Mouse (Mus musculus): ENCODE results near the gene Dnm3.
A peak's percentile ranks its signal among the peaks of the same experiment; 100 is the strongest.

Gene Dnm3

GRCm38 (mm10) chr1:162477246-162478209, at the start of gene Dnm3:
TSS of gene Dnm3 (minus strand) at chr1:162478034.
- peak; percentile 61 for DNase-seq (ENCODE audit: extremely low spot score, low read depth, low spot score)

GRCm38 (mm10) chr1:162515116-162515515, 37.3 kb upstream of the Dnm3 start:
- DNase-seq (ENCODE audit: extremely low spot score, low read depth, low spot score): no peak

GRCm38 (mm10) chr1:162510013-162510356, 32.2 kb upstream of the Dnm3 start:
- DNase-seq (ENCODE audit: extremely low spot score, low read depth, low spot score): no peak

GRCm38 (mm10) chr1:162509329-162510012, 31.6 kb upstream of the Dnm3 start:
- DNase-seq (ENCODE audit: extremely low spot score, low read depth, low spot score): no peak

- DNase-seq (ENCODE audit: extremely low spot score, low read depth, low spot score): no peak
Observed at GRCm38 (mm10) chr1:162508211-162509005, 30.6 kb upstream of the Dnm3 start.

DNA sequence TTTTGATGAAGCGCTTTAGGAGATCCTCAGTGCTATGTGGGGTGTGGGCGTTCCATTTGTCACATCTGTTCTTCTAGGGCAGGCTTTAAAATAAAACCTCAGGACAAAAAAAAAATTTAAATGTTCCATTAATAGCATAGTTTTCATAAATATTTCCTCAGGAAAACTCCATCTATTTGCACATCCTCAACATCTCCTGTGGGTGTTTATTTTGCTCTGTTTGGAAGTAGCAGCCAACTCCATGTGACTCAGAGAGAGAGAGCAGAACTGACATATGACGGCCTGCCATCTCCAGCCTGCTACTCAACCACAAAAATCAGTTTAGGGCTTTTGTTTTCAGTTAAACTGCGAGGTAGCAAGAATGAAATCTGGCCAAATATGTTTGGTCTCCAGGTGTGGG, 28.7 kb upstream of the Dnm3 start:
- DNase-seq (ENCODE audit: extremely low spot score, low read depth, low spot score): no peak

DNA sequence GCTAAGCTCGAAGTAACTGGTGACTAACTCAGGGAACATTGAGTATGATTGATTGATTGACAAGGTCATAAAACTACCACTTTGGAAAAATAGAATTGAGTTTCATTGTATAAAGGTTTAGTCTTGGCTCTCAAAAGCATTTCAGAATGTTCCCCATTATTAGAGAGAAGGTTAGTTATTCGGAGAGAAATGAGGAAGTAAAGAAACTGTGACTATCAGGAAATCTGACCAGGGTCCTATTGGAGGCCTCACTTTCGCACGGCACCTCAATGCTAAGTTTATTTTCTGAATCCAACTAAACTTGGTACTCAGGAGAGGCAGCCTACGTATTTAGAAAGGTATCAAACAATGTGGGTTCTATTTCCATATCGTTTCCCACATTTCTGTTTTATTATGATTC, 27.8 kb upstream of the Dnm3 start:
- no peak for DNase-seq (ENCODE audit: extremely low spot score, low read depth, low spot score)

DNA sequence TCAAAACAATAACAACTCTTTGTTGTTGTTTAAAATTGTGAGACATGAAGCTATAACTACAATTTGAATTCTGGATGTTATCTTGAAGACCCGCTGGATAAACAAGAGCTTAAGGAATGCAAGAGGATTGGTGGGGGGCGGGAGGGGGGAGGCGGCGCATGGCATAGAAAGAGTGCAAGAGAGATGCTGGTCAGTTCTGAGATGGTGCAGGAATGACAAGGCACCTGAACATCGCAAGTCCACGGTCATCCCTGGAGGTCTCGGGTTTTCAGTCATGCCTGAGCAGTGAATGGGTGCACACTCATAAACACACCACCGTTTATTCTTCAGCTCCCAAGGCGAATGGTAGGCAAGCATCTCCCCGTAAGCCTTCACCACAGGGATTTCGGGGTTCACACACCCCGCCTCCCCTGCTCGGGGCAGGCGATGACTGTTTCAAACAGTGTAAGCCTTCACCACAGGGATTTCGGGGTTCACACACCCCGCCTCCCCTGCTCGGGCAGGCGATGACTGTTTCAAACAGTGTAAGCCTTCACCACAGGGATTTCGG, 1.2 kb downstream of the Dnm3 start:
- DNase-seq (ENCODE audit: extremely low spot score, low read depth, low spot score): no peak

DNA sequence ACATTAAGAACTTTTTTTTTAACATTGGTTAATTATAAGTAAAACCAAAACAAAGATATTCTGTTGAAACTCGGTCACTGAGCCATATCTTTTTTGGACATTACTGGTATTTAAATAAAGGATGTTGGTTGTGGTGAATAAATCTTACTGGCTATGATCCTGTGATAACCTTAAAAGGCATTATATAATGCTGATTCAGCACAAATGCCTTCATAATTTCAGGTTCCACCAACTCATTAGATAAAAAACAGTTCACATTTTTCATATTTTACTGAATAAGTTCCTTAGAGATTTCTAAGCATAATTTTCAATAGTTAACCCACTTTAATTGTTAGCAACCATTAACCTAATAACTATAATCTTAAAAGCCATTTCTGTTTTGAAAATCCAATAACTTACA, 4.9 kb downstream of the Dnm3 start:
- no peak for DNase-seq (ENCODE audit: extremely low spot score, low read depth, low spot score)

- no peak for DNase-seq (ENCODE audit: extremely low spot score, low read depth, low spot score)
Observed at GRCm38 (mm10) chr1:162471089-162471488, 6.7 kb downstream of the Dnm3 start.

- no peak for DNase-seq (ENCODE audit: extremely low spot score, low read depth, low spot score)
Observed at GRCm38 (mm10) chr1:162469752-162470280, 8.0 kb downstream of the Dnm3 start.

- DNase-seq (ENCODE audit: extremely low spot score, low read depth, low spot score): no peak
Observed at GRCm38 (mm10) chr1:162463676-162464075, 14.2 kb downstream of the Dnm3 start.

DNA sequence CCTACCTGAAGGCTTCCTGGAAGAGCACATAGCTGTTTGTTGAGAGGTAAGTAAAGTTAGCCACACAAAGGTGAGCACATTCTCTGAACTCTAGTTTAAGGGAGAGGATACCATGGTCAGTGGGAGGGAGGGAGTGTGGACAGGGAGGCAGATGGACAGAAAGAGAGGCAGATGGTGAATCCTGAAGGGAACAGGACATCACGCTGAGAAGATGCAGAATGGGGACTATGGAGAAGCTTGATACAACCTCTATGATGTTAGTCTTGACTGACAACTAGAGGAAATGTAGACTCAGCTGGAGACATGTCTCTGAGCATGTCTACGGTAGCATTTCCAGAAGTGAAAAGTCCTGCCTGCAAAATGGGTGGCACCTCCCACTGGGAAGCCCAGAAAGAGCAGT, 19.1 kb downstream of the Dnm3 start:
- no peak for DNase-seq (ENCODE audit: extremely low spot score, low read depth, low spot score)

DNA sequence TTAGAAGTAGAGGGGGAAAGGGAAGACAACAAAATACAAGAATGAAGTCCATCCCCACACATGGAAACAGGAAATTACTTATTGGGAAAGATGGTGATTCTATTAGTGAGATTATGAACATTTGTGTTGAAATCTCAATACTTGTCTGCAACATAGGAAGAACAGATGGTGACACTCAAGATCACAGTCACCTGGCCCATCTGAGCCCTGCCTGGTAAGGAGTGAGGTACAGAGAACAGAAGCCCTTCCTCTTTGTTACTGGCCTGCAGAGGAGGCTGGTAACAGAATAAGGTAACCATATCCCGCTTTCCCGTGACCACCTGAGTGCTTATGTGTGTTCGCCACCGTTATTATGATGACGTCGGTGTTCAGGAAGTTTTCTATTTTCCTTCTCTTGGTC, 21.0 kb downstream of the Dnm3 start:
- DNase-seq (ENCODE audit: extremely low spot score, low read depth, low spot score): no peak

DNA sequence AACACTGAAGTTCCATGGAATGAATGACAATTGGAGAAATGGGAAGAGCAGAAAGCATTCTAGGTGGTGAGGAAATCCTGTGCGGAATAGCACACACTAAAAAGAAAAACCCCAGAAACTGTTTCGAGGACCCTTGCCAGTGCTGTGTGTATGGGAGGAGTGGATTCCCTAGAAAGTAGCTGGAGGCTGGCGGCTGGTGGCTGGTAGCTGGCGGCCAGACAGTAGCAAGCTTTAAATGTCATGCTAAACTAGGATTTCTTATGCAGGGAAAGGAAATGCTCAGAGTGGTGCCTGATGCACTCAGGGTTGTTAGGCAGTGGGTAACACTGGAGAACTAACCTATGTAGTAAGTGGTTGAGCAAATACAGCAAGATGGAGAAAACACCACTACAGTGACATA, 21.4 kb downstream of the Dnm3 start:
- no peak for DNase-seq (ENCODE audit: extremely low spot score, low read depth, low spot score)

DNA sequence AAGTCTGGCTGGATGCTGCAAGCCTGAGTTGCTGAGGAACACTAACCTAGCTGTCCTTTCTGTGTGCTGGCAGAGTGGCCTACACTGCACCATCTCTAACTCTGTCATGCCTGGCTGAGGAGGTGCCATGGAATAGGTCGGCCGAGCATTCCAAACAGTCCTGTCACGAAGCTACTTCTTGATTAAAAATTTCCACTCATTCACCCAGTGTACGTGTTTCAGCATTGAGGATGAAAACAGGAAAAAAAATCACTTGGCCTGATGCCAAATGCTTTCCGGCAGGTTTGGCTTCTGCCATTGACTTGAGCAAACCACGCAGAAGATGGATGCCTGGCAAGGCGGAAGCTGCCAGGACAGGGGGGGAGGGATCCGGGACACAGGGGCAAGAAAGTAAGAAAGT, 24.3 kb downstream of the Dnm3 start:
- DNase-seq (ENCODE audit: extremely low spot score, low read depth, low spot score): no peak

DNA sequence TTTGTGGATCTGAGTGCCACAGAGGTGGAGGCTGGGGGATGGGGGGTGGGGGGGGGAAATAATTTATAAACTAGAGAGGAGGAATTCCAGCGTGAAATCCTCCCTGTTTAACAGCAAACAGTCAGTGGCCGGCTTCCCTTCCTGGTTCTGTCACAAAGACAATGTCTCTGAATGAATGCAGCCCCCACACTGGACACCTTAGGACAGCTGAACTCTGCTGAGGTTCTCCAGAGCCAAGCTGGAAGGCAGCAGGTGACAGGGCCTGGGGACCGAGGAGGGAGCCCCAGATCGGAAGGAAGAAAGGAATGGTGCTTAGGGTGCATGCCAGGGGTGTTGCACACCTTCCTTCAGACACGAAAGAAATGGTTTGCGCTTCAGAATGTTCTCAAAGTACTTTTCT, 24.8 kb downstream of the Dnm3 start:
- DNase-seq (ENCODE audit: extremely low spot score, low read depth, low spot score): no peak

- DNase-seq (ENCODE audit: extremely low spot score, low read depth, low spot score): no peak
Observed at GRCm38 (mm10) chr1:162449161-162449909, 28.5 kb downstream of the Dnm3 start.

DNA sequence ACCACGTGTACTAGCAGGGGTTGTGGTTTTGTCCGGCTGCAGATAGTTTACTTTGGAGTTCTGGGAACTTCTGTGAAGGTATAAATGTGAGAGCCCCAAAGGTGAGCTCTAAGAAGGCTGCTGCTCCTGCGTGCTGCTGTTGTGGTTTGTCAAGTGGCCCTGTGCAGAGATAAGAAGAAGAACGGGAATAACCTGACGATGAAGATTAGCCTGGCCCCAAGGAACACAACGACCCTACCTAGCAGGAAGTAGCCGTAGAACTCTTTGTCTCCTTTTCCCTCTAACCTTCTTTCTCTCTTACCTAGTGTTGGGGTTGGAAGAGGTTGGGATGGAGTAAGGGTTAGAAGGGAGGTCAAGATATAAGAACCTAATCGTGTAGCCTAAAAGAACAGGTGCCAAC, 33.0 kb downstream of the Dnm3 start:
- DNase-seq (ENCODE audit: extremely low spot score, low read depth, low spot score): no peak

DNA sequence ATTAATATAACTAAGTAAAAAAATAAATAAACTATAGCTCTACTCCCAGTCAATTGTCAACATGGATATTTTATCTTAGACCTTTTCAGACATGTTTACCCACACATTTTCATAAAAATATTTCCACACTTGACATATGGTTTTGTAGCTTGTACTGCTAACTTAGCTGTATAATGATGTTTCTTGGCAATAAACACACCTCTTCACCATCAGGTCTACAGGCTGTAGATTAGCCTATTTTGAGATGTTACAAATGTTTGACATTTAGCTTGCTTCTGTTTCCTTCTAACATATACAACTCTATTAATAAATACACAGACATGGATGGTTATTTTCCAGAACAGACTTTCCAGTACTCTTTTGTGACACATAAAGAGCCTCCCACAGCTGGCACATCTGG, 38.3 kb downstream of the Dnm3 start:
- DNase-seq (ENCODE audit: extremely low spot score, low read depth, low spot score): no peak

All from hindlimb bud, embryonic 11.5 days (tissue).